Mouse (Mus musculus): ENCODE results near the gene Laptm5. TPM values are rescaled to one million over a fixed set of nuclear protein-coding genes. Genes with fewer than 3 reads are reported as not detected.

Gene Laptm5
- polyA plus RNA-seq, 1 experiment from 2014 or later = 18.5 TPM

DNA sequence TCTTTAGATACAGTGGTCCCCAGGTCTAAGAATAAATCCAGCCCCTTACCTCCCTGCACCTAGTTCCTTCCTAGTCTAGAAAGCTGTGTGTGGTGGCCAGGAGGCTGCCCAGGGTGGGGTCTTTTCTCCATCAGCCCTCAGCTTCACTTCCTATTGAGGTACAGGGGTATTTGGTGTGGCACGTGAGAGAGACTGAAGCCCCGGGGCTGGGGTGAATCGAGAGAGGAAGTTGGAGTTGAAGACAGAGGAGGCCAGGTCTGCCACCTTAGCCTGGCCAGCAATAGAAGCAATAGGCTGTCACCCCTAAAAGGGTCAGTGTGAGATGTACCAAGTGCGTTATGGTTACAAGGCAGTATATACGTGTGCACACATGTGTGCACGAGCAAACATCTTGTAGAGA lies 7.0 kb upstream of the Laptm5 start:
- no peak overlapping the region for H3K27ac ChIP-seq (ENCODE audit: low read length)
- H3K9ac ChIP-seq (replicated peaks; ENCODE audit: low read depth, low read length) = no peak overlapping the region
- H3K4me2 ChIP-seq (ENCODE audit: low read length) = no peak overlapping the region
- no peaks in the 10 kb centered on the region for H3K9me3 ChIP-seq (ENCODE audit: control insufficient read depth, low read length)
- H3K4me1 ChIP-seq (replicated peaks; ENCODE audit: control insufficient read depth, insufficient read depth, low read length) = peaks cover 6% of the 10 kb centered on the region
- H3K27me3 ChIP-seq (replicated peaks; ENCODE audit: control insufficient read depth, insufficient read depth, low read length) = no peaks in the 10 kb centered on the region
- no peak overlapping the region for H3K4me3 ChIP-seq (replicated peaks; ENCODE audit: low read length)
- WGBS = 80% methylated on average over 6 of the region's 6 CpGs
- H3K36me3 ChIP-seq (ENCODE audit: control insufficient read depth, insufficient read depth) = no peaks in the 10 kb centered on the region
- ATAC-seq = no peak

DNA sequence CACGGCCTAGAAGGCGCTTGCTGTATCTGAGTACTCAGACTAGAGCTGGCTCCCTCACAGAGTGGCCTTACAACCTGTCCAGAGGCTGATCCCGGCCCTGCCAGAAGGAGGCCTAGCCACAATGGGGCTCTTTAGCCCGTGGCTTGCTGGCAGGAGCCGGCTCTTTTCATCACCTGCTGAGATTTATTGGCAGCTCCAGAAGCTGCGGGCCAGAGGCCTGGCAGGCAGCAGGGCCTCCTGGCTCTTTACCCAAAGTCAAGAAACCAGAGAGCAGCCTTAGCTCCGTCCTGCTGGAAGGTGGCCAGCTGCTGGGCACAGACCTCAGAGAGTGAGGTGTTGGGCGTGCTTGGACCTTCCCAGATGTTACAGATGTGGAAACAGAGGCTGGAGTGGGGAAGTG lies 6.6 kb upstream of the Laptm5 start:
- Histone ChIP-seq H3K9ac (replicated peaks; ENCODE audit: low read depth, low read length) (no peak overlapping the region), H3K27me3 (replicated peaks; ENCODE audit: control insufficient read depth, insufficient read depth, low read length) (no peaks in the 10 kb centered on the region)
- WGBS = 22% methylated on average over 8 of the region's 8 CpGs

DNA sequence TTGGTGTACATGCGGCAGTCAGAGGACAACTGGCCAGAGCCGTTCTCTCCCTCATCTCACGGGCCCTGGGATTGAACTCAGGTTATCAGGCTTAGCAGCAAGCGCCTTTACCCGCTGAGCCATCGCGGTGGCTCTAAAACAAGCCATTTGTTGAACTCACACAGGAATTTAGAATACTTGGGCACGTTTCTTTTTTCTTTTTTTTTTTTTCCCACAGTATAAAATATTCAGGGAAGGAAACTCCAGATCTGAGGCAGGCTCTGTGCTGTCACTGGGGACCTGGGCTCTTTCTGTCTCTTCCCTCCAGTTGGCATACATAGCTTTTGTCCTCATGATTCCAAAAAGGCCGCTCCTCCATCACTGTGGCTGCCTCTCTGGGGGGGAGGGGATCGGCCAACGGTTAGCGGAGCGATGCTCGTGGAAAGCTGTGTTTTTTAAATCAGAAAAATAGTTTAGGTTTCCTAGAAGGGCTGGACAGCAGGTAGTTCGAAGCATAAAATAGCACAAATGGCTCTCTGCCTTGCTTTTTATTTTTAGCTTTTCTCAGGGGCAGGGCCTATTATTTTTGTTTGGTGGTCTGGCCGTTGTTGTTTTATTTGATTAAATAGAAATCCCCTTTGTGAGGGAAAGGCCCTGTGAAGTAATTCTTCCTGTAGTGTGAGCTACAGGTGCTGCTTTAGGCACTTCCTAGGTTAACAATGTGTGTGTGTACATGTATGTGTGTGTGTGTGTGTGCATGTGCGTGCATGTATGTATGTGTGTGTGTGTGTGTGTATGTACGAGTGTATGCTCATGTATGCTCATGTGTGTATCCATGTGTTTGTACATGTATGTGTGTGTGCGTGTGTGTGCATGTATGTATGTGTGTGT lies 5.5 kb upstream of the Laptm5 start:
- Histone ChIP-seq H3K27ac (ENCODE audit: low read length) (no peak overlapping the region), H3K4me2 (ENCODE audit: low read length) (no peak overlapping the region), H3K36me3 (ENCODE audit: control insufficient read depth, insufficient read depth) (no peaks in the 10 kb centered on the region), H3K4me3 (replicated peaks; ENCODE audit: low read length) (no peak overlapping the region), H3K27me3 (replicated peaks; ENCODE audit: control insufficient read depth, insufficient read depth, low read length) (no peaks in the 10 kb centered on the region), H3K9ac (replicated peaks; ENCODE audit: low read depth, low read length) (no peak overlapping the region), H3K4me1 (replicated peaks; ENCODE audit: control insufficient read depth, insufficient read depth, low read length) (peaks cover 6% of the 10 kb centered on the region), H3K9me3 (ENCODE audit: control insufficient read depth, low read length) (no peaks in the 10 kb centered on the region)
- 70% methylated on average over 19 of the region's 19 CpGs for WGBS
- no peak for ATAC-seq

More for the DNA sequence above, 6.6 kb upstream of the Laptm5 start:
- no peak for ATAC-seq
- no peaks in the 10 kb centered on the region for H3K36me3 ChIP-seq (ENCODE audit: control insufficient read depth, insufficient read depth)
- peaks cover 6% of the 10 kb centered on the region for H3K4me1 ChIP-seq (replicated peaks; ENCODE audit: control insufficient read depth, insufficient read depth, low read length)
- H3K9me3 ChIP-seq (ENCODE audit: control insufficient read depth, low read length) = no peaks in the 10 kb centered on the region
- no peak overlapping the region for H3K4me2 ChIP-seq (ENCODE audit: low read length)
- no peak overlapping the region for H3K4me3 ChIP-seq (replicated peaks; ENCODE audit: low read length)
- H3K27ac ChIP-seq (ENCODE audit: low read length) = no peak overlapping the region

DNA sequence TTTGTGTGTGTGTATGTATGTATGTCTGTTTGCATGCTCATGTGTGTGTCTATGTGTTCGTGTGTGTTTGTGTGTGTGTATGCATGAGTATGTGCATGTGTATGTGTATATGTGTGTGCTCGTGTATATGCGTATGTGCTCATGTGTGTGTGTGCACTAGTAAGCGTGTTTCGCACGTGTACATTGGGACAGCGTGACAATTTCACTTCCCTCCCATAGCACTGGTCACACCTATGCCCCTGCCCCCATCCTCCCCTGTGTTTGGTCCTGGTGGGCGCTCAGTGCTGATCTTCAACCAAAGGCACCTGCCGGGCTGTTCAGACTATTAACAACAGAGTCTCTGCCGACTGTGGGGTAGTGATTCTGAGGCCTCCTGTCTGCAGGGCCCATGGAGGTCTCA lies 4.8 kb upstream of the Laptm5 start:
- peaks cover 6% of the 10 kb centered on the region for H3K4me1 ChIP-seq (replicated peaks; ENCODE audit: control insufficient read depth, insufficient read depth, low read length)
- no peak overlapping the region for H3K4me3 ChIP-seq (replicated peaks; ENCODE audit: low read length)
- no peak overlapping the region for H3K4me2 ChIP-seq (ENCODE audit: low read length)
- H3K27ac ChIP-seq (ENCODE audit: low read length) = no peak overlapping the region
- no peak for ATAC-seq
- no peak overlapping the region for H3K9ac ChIP-seq (replicated peaks; ENCODE audit: low read depth, low read length)
- no peaks in the 10 kb centered on the region for H3K36me3 ChIP-seq (ENCODE audit: control insufficient read depth, insufficient read depth)
- WGBS = 89% methylated on average over 10 of the region's 10 CpGs
- no peaks in the 10 kb centered on the region for H3K27me3 ChIP-seq (replicated peaks; ENCODE audit: control insufficient read depth, insufficient read depth, low read length)
- H3K9me3 ChIP-seq (ENCODE audit: control insufficient read depth, low read length) = no peaks in the 10 kb centered on the region

DNA sequence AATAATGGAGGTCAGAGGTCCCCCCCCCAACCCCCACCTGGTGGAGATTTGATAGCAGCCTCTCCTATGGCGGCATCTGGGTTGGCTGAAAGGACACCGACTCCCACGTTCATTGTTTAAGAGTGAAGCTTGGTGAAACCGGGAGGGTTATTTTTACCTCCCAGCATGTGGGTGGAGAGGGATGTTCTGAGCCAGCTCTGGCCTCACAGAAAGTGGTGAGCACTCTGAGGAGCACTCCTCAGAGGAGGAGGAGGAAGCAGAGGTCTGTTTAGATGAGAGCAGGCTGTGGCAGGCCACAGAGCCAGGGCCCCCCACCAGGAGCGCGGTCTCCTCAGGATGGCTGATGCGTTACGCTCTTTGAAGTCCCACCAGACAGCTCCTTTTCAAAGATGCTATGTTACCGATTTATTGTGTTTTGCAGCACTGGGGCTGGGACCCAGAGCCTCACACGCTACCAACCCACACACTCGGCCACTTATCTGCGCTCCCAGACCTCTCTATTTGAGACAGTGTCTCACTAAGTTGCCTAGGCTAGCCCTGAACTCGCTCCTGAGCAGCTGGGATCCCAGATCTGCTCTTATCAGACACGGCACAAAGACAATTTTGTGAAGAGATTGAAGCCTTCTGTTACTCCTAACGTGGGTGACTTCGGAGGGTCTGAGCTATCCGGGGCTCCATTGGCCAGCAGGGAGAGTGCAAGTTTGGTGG lies 3.6 kb upstream of the Laptm5 start:
- H3K9ac ChIP-seq (replicated peaks; ENCODE audit: low read depth, low read length) = no peak overlapping the region
- 61% methylated on average over 17 of the region's 17 CpGs for WGBS
- H3K4me2 ChIP-seq (ENCODE audit: low read length) = no peak overlapping the region
- no peak for ATAC-seq
- H3K27ac ChIP-seq (ENCODE audit: low read length) = no peak overlapping the region
- H3K4me3 ChIP-seq (replicated peaks; ENCODE audit: low read length) = no peak overlapping the region
- H3K27me3 ChIP-seq (replicated peaks; ENCODE audit: control insufficient read depth, insufficient read depth, low read length) = no peaks in the 10 kb centered on the region
- peaks cover 6% of the 10 kb centered on the region for H3K4me1 ChIP-seq (replicated peaks; ENCODE audit: control insufficient read depth, insufficient read depth, low read length)
- no peaks in the 10 kb centered on the region for H3K36me3 ChIP-seq (ENCODE audit: control insufficient read depth, insufficient read depth)
- no peaks in the 10 kb centered on the region for H3K9me3 ChIP-seq (ENCODE audit: control insufficient read depth, low read length)

- WGBS = 53% methylated on average over 7 of the region's 7 CpGs
- H3K9me3 ChIP-seq (ENCODE audit: control insufficient read depth, low read length) = no peaks in the 10 kb centered on the region
- H3K4me1 ChIP-seq (replicated peaks; ENCODE audit: control insufficient read depth, insufficient read depth, low read length) = peaks cover 6% of the 10 kb centered on the region
- no peak overlapping the region for H3K27ac ChIP-seq (ENCODE audit: low read length)
- no peak overlapping the region for H3K4me3 ChIP-seq (replicated peaks; ENCODE audit: low read length)
- H3K27me3 ChIP-seq (replicated peaks; ENCODE audit: control insufficient read depth, insufficient read depth, low read length) = no peaks in the 10 kb centered on the region
- no peak for ATAC-seq
- H3K4me2 ChIP-seq (ENCODE audit: low read length) = no peak overlapping the region
- no peak overlapping the region for H3K9ac ChIP-seq (replicated peaks; ENCODE audit: low read depth, low read length)
- H3K36me3 ChIP-seq (ENCODE audit: control insufficient read depth, insufficient read depth) = no peaks in the 10 kb centered on the region
These were observed 2.3 kb upstream of the Laptm5 start for GRCm38 (mm10) chr4:130910666-130911065.

GRCm38 (mm10) chr4:130912626-130913025 lies 299 bp upstream of the Laptm5 start:
- H3K27me3 ChIP-seq (replicated peaks; ENCODE audit: control insufficient read depth, insufficient read depth, low read length) = no peaks in the 10 kb centered on the region
- ATAC-seq = no peak
- no peaks in the 10 kb centered on the region for H3K9me3 ChIP-seq (ENCODE audit: control insufficient read depth, low read length)
- no peak overlapping the region for H3K4me3 ChIP-seq (replicated peaks; ENCODE audit: low read length)
- H3K36me3 ChIP-seq (ENCODE audit: control insufficient read depth, insufficient read depth) = no peaks in the 10 kb centered on the region
- no peak overlapping the region for H3K4me2 ChIP-seq (ENCODE audit: low read length)
- no peak overlapping the region for H3K9ac ChIP-seq (replicated peaks; ENCODE audit: low read depth, low read length)
- H3K27ac ChIP-seq (ENCODE audit: low read length) = no peak overlapping the region
- no peaks in the 10 kb centered on the region for H3K4me1 ChIP-seq (replicated peaks; ENCODE audit: control insufficient read depth, insufficient read depth, low read length)
- 78% methylated on average over 3 of the region's 3 CpGs for WGBS

DNA sequence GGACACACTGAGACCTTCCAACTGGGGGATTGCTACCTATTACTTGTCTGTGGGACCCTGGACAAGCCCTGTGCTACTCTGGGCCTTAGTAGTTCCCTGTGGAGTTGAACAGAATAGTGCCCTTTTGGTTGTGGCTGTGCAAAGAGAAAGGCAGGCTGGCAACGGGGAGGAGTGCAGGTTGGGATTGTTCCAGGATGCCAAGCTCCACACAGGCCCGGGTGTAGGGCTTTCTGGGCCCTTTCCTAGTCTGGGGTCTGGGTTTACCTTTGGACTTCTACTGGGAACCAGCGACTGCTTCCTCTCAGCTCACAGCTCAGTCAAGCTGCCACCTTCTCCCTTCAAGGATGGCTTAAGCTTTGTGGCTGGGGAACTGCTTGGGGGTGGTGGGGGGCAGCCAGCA lies 586 bp downstream of the Laptm5 start:
- no peak overlapping the region for H3K9ac ChIP-seq (replicated peaks; ENCODE audit: low read depth, low read length)
- no peaks in the 10 kb centered on the region for H3K4me1 ChIP-seq (replicated peaks; ENCODE audit: control insufficient read depth, insufficient read depth, low read length)
- ATAC-seq = no peak
- no peaks in the 10 kb centered on the region for H3K27me3 ChIP-seq (replicated peaks; ENCODE audit: control insufficient read depth, insufficient read depth, low read length)
- 69% methylated on average over 3 of the region's 3 CpGs for WGBS
- no peak overlapping the region for H3K4me3 ChIP-seq (replicated peaks; ENCODE audit: low read length)
- no peak overlapping the region for H3K4me2 ChIP-seq (ENCODE audit: low read length)
- H3K36me3 ChIP-seq (ENCODE audit: control insufficient read depth, insufficient read depth) = no peaks in the 10 kb centered on the region
- no peak overlapping the region for H3K27ac ChIP-seq (ENCODE audit: low read length)
- H3K9me3 ChIP-seq (ENCODE audit: control insufficient read depth, low read length) = no peaks in the 10 kb centered on the region

DNA sequence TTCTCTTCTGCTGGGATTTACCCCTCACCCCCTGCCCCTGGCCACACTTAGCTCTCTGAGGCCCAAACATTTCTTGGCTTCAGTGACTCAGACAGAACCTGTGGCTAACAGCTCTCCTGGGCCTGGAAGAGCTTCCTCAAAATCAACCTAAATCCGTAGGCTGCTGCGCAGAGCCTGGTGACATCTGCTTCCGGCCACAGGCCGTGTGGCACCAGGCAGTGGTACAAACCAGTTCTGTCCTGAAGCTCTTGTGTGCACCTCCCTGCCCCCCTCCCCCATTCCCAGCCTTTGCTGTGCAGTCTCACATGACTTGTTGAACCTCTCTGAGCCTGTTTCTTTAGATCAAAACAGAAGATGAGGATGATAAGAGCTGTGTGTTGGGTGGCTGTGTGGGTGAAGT lies 1.1 kb downstream of the Laptm5 start:
- Histone ChIP-seq H3K4me1 (replicated peaks; ENCODE audit: control insufficient read depth, insufficient read depth, low read length) (no peaks in the 10 kb centered on the region), H3K9ac (replicated peaks; ENCODE audit: low read depth, low read length) (no peak overlapping the region), H3K4me3 (replicated peaks; ENCODE audit: low read length) (no peak overlapping the region), H3K27me3 (replicated peaks; ENCODE audit: control insufficient read depth, insufficient read depth, low read length) (no peaks in the 10 kb centered on the region), H3K27ac (ENCODE audit: low read length) (no peak overlapping the region), H3K36me3 (ENCODE audit: control insufficient read depth, insufficient read depth) (no peaks in the 10 kb centered on the region), H3K9me3 (ENCODE audit: control insufficient read depth, low read length) (no peaks in the 10 kb centered on the region), H3K4me2 (ENCODE audit: low read length) (no peak overlapping the region)
- 84% methylated on average over 4 of the region's 4 CpGs for WGBS
- no peak for ATAC-seq
